Mouse (Mus musculus): Measurements from ENCODE around the gene Pde10a. TPM values are rescaled to one million over a fixed set of nuclear protein-coding genes. Genes with fewer than 3 reads are reported as not detected.

Gene Pde10a
- total and polyA plus RNA-seq, 2 experiments from 2014 or later, result 14.7 to 55.4 TPM

- TF ChIP-seq CTCF (IDR thresholded peaks at IDR 0.05; ENCODE audit: low read depth), result no peak
- no peak overlapping the region for H3K9ac ChIP-seq
- DNase-seq (no peak), ATAC-seq (no peak)
- no peaks in the 10 kb centered on the region for H3K9me3 ChIP-seq (ENCODE audit: low read length)
- H3K4me1 ChIP-seq (ENCODE audit: insufficient read depth), result no peaks in the 10 kb centered on the region
- no peaks in the 10 kb centered on the region for H3K27me3 ChIP-seq (ENCODE audit: insufficient read depth, low read length)
- H3K27ac ChIP-seq (ENCODE audit: low read depth, low read length), result no peak overlapping the region
- no peak overlapping the region for H3K4me3 ChIP-seq (ENCODE audit: low read depth, low read length)
- H3K36me3 ChIP-seq (ENCODE audit: insufficient read depth), result no peaks in the 10 kb centered on the region
- WGBS, result 81% methylated on average over 16 of the region's 16 CpGs
- no peak overlapping the region for H3K4me2 ChIP-seq (ENCODE audit: low read depth)
Observed at GRCm38 (mm10) chr17:8640741-8641480, 115.7 kb downstream of the Pde10a start.

- DNase-seq, result no peak
- H3K36me3 ChIP-seq (ENCODE audit: insufficient read depth), result no peaks in the 10 kb centered on the region
- no peaks in the 10 kb centered on the region for H3K9me3 ChIP-seq (ENCODE audit: low read length)
- no peak for TF ChIP-seq CTCF (IDR thresholded peaks at IDR 0.05; ENCODE audit: low read depth)
- H3K27me3 ChIP-seq (ENCODE audit: insufficient read depth, low read length), result no peaks in the 10 kb centered on the region
- H3K9ac ChIP-seq, result no peak overlapping the region
- no peak for ATAC-seq
- no peak overlapping the region for H3K4me3 ChIP-seq (ENCODE audit: low read depth, low read length)
- no peak overlapping the region for H3K27ac ChIP-seq (ENCODE audit: low read depth, low read length)
- no peak overlapping the region for H3K4me2 ChIP-seq (ENCODE audit: low read depth)
- 54% methylated on average over 3 of the region's 3 CpGs for WGBS
- H3K4me1 ChIP-seq (ENCODE audit: insufficient read depth), result no peaks in the 10 kb centered on the region
Observed at GRCm38 (mm10) chr17:8641491-8641890, 116.3 kb downstream of the Pde10a start.

GRCm38 (mm10) chr17:8642356-8642755, 117.2 kb downstream of the Pde10a start:
- 41% methylated on average over 3 of the region's 3 CpGs for WGBS
- ATAC-seq, result no peak

GRCm38 (mm10) chr17:8647372-8647871, 122.2 kb downstream of the Pde10a start:
- Histone ChIP-seq H3K9ac (peak overlapping the region; percentile 31; the same call in 1 of the 2 replicates), H3K27ac (ENCODE audit: low read depth, low read length) (peak overlapping the region; percentile 83), H3K27me3 (ENCODE audit: insufficient read depth, low read length) (no peaks in the 10 kb centered on the region), H3K9me3 (ENCODE audit: low read length) (no peaks in the 10 kb centered on the region), H3K4me3 (ENCODE audit: low read depth, low read length) (no peak overlapping the region), H3K4me2 (ENCODE audit: low read depth) (no peak overlapping the region), H3K4me1 (ENCODE audit: insufficient read depth) (peaks cover 6% of the 10 kb centered on the region), H3K36me3 (ENCODE audit: insufficient read depth) (no peaks in the 10 kb centered on the region)
- peak; percentile 91 for ATAC-seq
- TF ChIP-seq CTCF (IDR thresholded peaks at IDR 0.05; ENCODE audit: low read depth), result no peak
- 12% methylated on average over 8 of the region's 8 CpGs for WGBS
- DNase-seq, result peak; percentile 76

More at GRCm38 (mm10) chr17:8642356-8642755, 117.2 kb downstream of the Pde10a start:
- no peak for TF ChIP-seq CTCF (IDR thresholded peaks at IDR 0.05; ENCODE audit: low read depth)
- Histone ChIP-seq H3K36me3 (ENCODE audit: insufficient read depth) (no peaks in the 10 kb centered on the region), H3K27ac (ENCODE audit: low read depth, low read length) (no peak overlapping the region), H3K4me3 (ENCODE audit: low read depth, low read length) (no peak overlapping the region), H3K9ac (no peak overlapping the region), H3K4me1 (ENCODE audit: insufficient read depth) (0 out of 2 replicates have a peak, but pooled peaks cover 2% of the 10 kb centered on the region), H3K9me3 (ENCODE audit: low read length) (no peaks in the 10 kb centered on the region), H3K4me2 (ENCODE audit: low read depth) (no peak overlapping the region), H3K27me3 (ENCODE audit: insufficient read depth, low read length) (no peaks in the 10 kb centered on the region)
- no peak for DNase-seq

- ATAC-seq (no peak), DNase-seq (no peak)
- H3K9me3 ChIP-seq (ENCODE audit: low read length), result no peaks in the 10 kb centered on the region
- no peaks in the 10 kb centered on the region for H3K27me3 ChIP-seq (ENCODE audit: insufficient read depth, low read length)
- H3K4me3 ChIP-seq (ENCODE audit: low read depth, low read length), result no peak overlapping the region
- TF ChIP-seq CTCF (IDR thresholded peaks at IDR 0.05; ENCODE audit: low read depth), result no peak
- no peak overlapping the region for H3K9ac ChIP-seq
- H3K4me1 ChIP-seq (ENCODE audit: insufficient read depth), result peaks cover 8% of the 10 kb centered on the region
- H3K36me3 ChIP-seq (ENCODE audit: insufficient read depth), result no peaks in the 10 kb centered on the region
- WGBS, result 50% methylated on average over 3 of the region's 3 CpGs
- no peak overlapping the region for H3K27ac ChIP-seq (ENCODE audit: low read depth, low read length)
- H3K4me2 ChIP-seq (ENCODE audit: low read depth), result no peak overlapping the region
Observed at GRCm38 (mm10) chr17:8648310-8648709, 123.1 kb downstream of the Pde10a start.

- peak; percentile 18 for DNase-seq
- no peak for TF ChIP-seq CTCF (IDR thresholded peaks at IDR 0.05; ENCODE audit: low read depth)
Observed at GRCm38 (mm10) chr17:8652681-8653262, 127.6 kb downstream of the Pde10a start.

GRCm38 (mm10) chr17:8657661-8658060, 132.5 kb downstream of the Pde10a start:
- ATAC-seq (no peak), DNase-seq (no peak)
- H3K4me2 ChIP-seq (ENCODE audit: low read depth), result no peak overlapping the region
- H3K4me3 ChIP-seq (ENCODE audit: low read depth, low read length), result no peak overlapping the region
- H3K27ac ChIP-seq (ENCODE audit: low read depth, low read length), result no peak overlapping the region
- H3K9me3 ChIP-seq (ENCODE audit: low read length), result no peaks in the 10 kb centered on the region
- 0 out of 2 replicates have a peak, but pooled peaks cover 3% of the 10 kb centered on the region for H3K4me1 ChIP-seq (ENCODE audit: insufficient read depth)
- H3K9ac ChIP-seq, result no peak overlapping the region
- H3K27me3 ChIP-seq (ENCODE audit: insufficient read depth, low read length), result no peaks in the 10 kb centered on the region
- 90% methylated on average over 9 of the region's 9 CpGs for WGBS
- no peak for TF ChIP-seq CTCF (IDR thresholded peaks at IDR 0.05; ENCODE audit: low read depth)
- H3K36me3 ChIP-seq (ENCODE audit: insufficient read depth), result no peaks in the 10 kb centered on the region

More at GRCm38 (mm10) chr17:8652681-8653262, 127.6 kb downstream of the Pde10a start:
- ATAC-seq, result peak; percentile 68
- 0 out of 2 replicates have a peak, but pooled peaks cover 3% of the 10 kb centered on the region for H3K4me1 ChIP-seq (ENCODE audit: insufficient read depth)
- H3K4me2 ChIP-seq (ENCODE audit: low read depth), result no peak overlapping the region
- H3K9me3 ChIP-seq (ENCODE audit: low read length), result no peaks in the 10 kb centered on the region
- WGBS, result 63% methylated on average over 3 of the region's 3 CpGs
- H3K27ac ChIP-seq (ENCODE audit: low read depth, low read length), result no peak overlapping the region
- no peak overlapping the region for H3K4me3 ChIP-seq (ENCODE audit: low read depth, low read length)
- H3K27me3 ChIP-seq (ENCODE audit: insufficient read depth, low read length), result no peaks in the 10 kb centered on the region
- no peak overlapping the region for H3K9ac ChIP-seq
- H3K36me3 ChIP-seq (ENCODE audit: insufficient read depth), result no peaks in the 10 kb centered on the region

Measured in forebrain, postnatal 0 days (tissue).